Mouse (Mus musculus): ENCODE measurements at regions not wholly inside any gene's neighbourhood (a gene's known extent, or its start where the extent isn't known, plus 50 kb on each side); places are given as distances from the start of the nearest gene placed in this dataset.

GRCm38 (mm10) chr3:21911071-21911470, 165.4 kb upstream of the Tbl1xr1 start:
- no peak for TF ChIP-seq ZNF384 (IDR thresholded peaks at IDR 0.05; ENCODE audit: low read depth, low read length)
- no peak for TF ChIP-seq HCFC1 (IDR thresholded peaks at IDR 0.05; ENCODE audit: borderline replicate concordance, insufficient read depth, low read length)
- no peak for TF ChIP-seq MAFK (IDR thresholded peaks at IDR 0.05; ENCODE audit: insufficient read depth, low read depth, low read length)

Data from ES-E14 (cell line).